Mouse (Mus musculus) midbrain, postnatal 0 days (tissue): ENCODE data around the gene Vmn2r90. TPM values are rescaled to one million over a fixed set of nuclear protein-coding genes. Genes with fewer than 3 reads are reported as not detected.
A peak's percentile ranks its signal among the peaks of the same experiment; 100 is the strongest.

ENCODE experiments used
- ATAC-seq: fragments of 200-750 bp; cut with Nextera tagmentation; 2 replicates; pipeline ENCODE4 v1.8.0; 2017; ENCODE audit warnings: moderate number of reproducible peaks, mild to moderate bottlenecking, moderate TSS enrichment, moderate library complexity; ENCODE audit not compliant: low FRiP score
- DNase-seq: peaks from one replicate; pipeline ENCODE4 v3.0.0-alpha.2; 2015; ENCODE audit warnings: low spot score
- H3K27ac ChIP-seq: fragments of 300-500 bp; sonication (generic); 2 replicates; pipeline ENCODE4 v1.5.1; 2014; ENCODE audit warnings: low read depth, mild to moderate bottlenecking, low read length, mixed read lengths
- H3K27me3 ChIP-seq: fragments of 300-500 bp; sonication (generic); 2 replicates; pipeline ENCODE4 v1.6.1; 2014; ENCODE audit warnings: low read length, control low read depth, mixed read lengths; ENCODE audit not compliant: insufficient read depth
- H3K36me3 ChIP-seq: fragments of 300-500 bp; sonication (generic); 2 replicates; pipeline ENCODE4 v1.6.1; 2014; ENCODE audit warnings: low read length, control low read depth, mixed read lengths; ENCODE audit not compliant: insufficient read depth
- H3K4me1 ChIP-seq: fragments of 300-500 bp; sonication (generic); 2 replicates; pipeline ENCODE4 v1.6.1; 2014; ENCODE audit warnings: mild to moderate bottlenecking, control low read depth, antibody characterized with exemption, low read length, mixed read lengths; ENCODE audit not compliant: insufficient read depth
- H3K4me2 ChIP-seq: fragments of 300-500 bp; sonication (generic); 2 replicates; pipeline ENCODE4 v1.6.1; 2014; ENCODE audit warnings: low read depth, mild to moderate bottlenecking, low read length, mixed read lengths; ENCODE audit not compliant: poor library complexity, severe bottlenecking
- H3K4me3 ChIP-seq: fragments of 300-500 bp; sonication (generic); 2 replicates; pipeline ENCODE4 v1.5.1; 2014; ENCODE audit warnings: low read depth, mild to moderate bottlenecking, low read length, moderate library complexity
- H3K9ac ChIP-seq: fragments of 300-500 bp; sonication (generic); replicated peaks from 2 replicates; pipeline ENCODE4 v1.6.1; 2014; ENCODE audit warnings: mild to moderate bottlenecking, low read length, moderate library complexity, mixed read lengths; ENCODE audit not compliant: poor library complexity, severe bottlenecking
- H3K9me3 ChIP-seq: fragments of 300-500 bp; sonication (generic); 2 replicates; pipeline ENCODE4 v1.6.1; 2016; ENCODE audit warnings: low read length, control low read depth
- CTCF ChIP-seq: IDR thresholded peaks from 2 replicates; pipeline ENCODE4 v1.5.1; 2016; ENCODE audit warnings: antibody characterized with exemption, mild to moderate bottlenecking
- WGBS: fragments of 180-500 bp; shearing (Covaris S2); extraction: QIAGEN DNeasy Blood & Tissue Kit; methylation state at CpG from one replicate; pipeline ENCODE4 v1.1.7; 2014; 5-methylcytosine and 5-hydroxymethylcytosine counted together
- polyA plus RNA-seq: library from polyadenylated mRNA; unstranded; fragments of >200 nt; fragmentation: Nextera tagmentation; extraction: Ambion mirVana; gene quantifications from 2 replicates; pipeline ENCODE4 v1.2.1, GENCODE M21; 2015
- total RNA-seq: library from RNA; depleted of rRNA; stranded (reverse); fragments of >200 nt; gene quantifications from 2 replicates; pipeline ENCODE4 v1.2.3, GENCODE M21; 2014; rRNA removed

Vmn2r90 gene
- total and polyA plus RNA-seq, 2 experiments from 2014 or later, result 0.05 TPM; not detected in 1

GRCm38 (mm10) chr17:17764206-17764605 is 60.7 kb downstream of the Vmn2r90 start:
- Histone ChIP-seq H3K27ac (no peak overlapping the region), H3K9me3 (no peaks in the 10 kb centered on the region), H3K4me2 (no peak overlapping the region), H3K27me3 (no peaks in the 10 kb centered on the region), H3K4me1 (no peaks in the 10 kb centered on the region), H3K4me3 (no peak overlapping the region), H3K9ac (no peak overlapping the region), H3K36me3 (no peaks in the 10 kb centered on the region)
- WGBS, result 46% methylated on average over 1 of the region's 1 CpGs
- no peak for ATAC-seq
- no peak for TF ChIP-seq CTCF
- no peak for DNase-seq

DNA sequence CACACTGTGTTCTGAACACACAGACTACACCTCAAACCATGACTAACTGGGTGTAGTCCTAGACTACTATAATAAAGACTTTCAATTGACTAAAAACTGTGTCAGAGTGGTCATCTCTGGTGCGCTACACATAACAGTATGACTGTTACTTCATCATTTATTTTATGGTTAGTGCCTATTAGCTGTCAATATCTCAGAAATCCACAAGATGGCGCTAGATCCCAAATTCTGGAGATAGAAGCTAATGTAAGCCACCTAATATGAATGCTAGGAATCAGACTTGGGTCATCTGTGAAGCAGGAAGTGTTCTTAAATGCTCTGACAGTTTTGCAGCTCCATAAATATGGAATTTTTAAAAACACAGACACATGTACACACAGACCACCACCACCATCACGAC is 62.9 kb downstream of the Vmn2r90 start:
- peak; percentile 92 for TF ChIP-seq CTCF
- no peak overlapping the region for H3K9ac ChIP-seq
- H3K9me3 ChIP-seq, result no peaks in the 10 kb centered on the region
- H3K4me2 ChIP-seq, result no peak overlapping the region
- H3K27ac ChIP-seq, result no peak overlapping the region
- H3K27me3 ChIP-seq, result no peaks in the 10 kb centered on the region
- no peaks in the 10 kb centered on the region for H3K4me1 ChIP-seq
- DNase-seq, result peak; percentile 82
- 8% methylated on average over 3 of the region's 3 CpGs for WGBS
- ATAC-seq, result peak; percentile 72
- H3K36me3 ChIP-seq, result no peaks in the 10 kb centered on the region
- H3K4me3 ChIP-seq, result no peak overlapping the region

Other genes starting within 250 kb of the Vmn2r90 start
- 24.5 and 31.2 TPM in 2 replicates for gene Lnpep, start 78.7 kb upstream of the Vmn2r90 start, total RNA-seq
- gene Lnpep, start 78.7 kb upstream of the Vmn2r90 start, polyA plus RNA-seq, result 4.5 and 6.2 TPM in 2 replicates
- 17.4 and 34.0 TPM in 2 replicates for gene Spaca6, start 123.4 kb downstream of the Vmn2r90 start, total RNA-seq
- 14.1 and 16.2 TPM in 2 replicates for gene Spaca6, start 123.4 kb downstream of the Vmn2r90 start, polyA plus RNA-seq
- gene Has1, start 151.5 kb downstream of the Vmn2r90 start, total RNA-seq, result 1.1 and 1.5 TPM in 2 replicates
- gene Has1, start 151.5 kb downstream of the Vmn2r90 start, polyA plus RNA-seq, result 0.81 and 0.91 TPM in 2 replicates
- gene Fpr1, start 180.2 kb downstream of the Vmn2r90 start, total RNA-seq, result 0.52 TPM in 1 of 2 replicates, not detected in the other
- gene Fpr1, start 180.2 kb downstream of the Vmn2r90 start, polyA plus RNA-seq, result 0.22 TPM in 1 of 2 replicates, not detected in the other
- gene Fpr2, start 184.1 kb downstream of the Vmn2r90 start, total RNA-seq, result 0.52 TPM in 1 of 2 replicates, not detected in the other
- gene Fpr2, start 184.1 kb downstream of the Vmn2r90 start, polyA plus RNA-seq, result 0.31 and 0.74 TPM in 2 replicates
- not detected in 2 replicates for gene Fpr3, start 184.1 kb downstream of the Vmn2r90 start, total RNA-seq
- gene Fpr3, start 184.1 kb downstream of the Vmn2r90 start, polyA plus RNA-seq, result not detected in 2 replicates